Mouse (Mus musculus) heart, embryonic 11.5 days (tissue): ENCODE measurements around the gene Gm20388. TPM values are rescaled to one million over a fixed set of nuclear protein-coding genes. Genes with fewer than 3 reads are reported as not detected.

ENCODE experiments used
- ATAC-seq: fragments of 200-750 bp; cut with Nextera tagmentation; replicated peaks from 2 replicates; pipeline ENCODE4 v1.8.0; 2017; ENCODE audit warnings: moderate library complexity; ENCODE audit not compliant: insufficient number of reproducible peaks, low FRiP score, low TSS enrichment
- H3K27ac ChIP-seq: fragments of 300-500 bp; sonication (generic); 2 replicates; pipeline ENCODE4 v1.5.1; 2014; ENCODE audit warnings: mild to moderate bottlenecking, low read depth, low read length
- H3K27me3 ChIP-seq: fragments of 300-500 bp; sonication (generic); 2 replicates; pipeline ENCODE4 v1.6.1; 2014; ENCODE audit warnings: mild to moderate bottlenecking, low read length, mixed read lengths; ENCODE audit not compliant: control insufficient read depth, insufficient read depth
- H3K36me3 ChIP-seq: fragments of 300-500 bp; sonication (generic); 2 replicates; pipeline ENCODE4 v1.6.1; 2014; ENCODE audit warnings: mild to moderate bottlenecking, low read length, moderate library complexity, mixed read lengths; ENCODE audit not compliant: control insufficient read depth, insufficient read depth
- H3K4me1 ChIP-seq: fragments of 300-500 bp; sonication (generic); 2 replicates; pipeline ENCODE4 v1.6.1; 2014; ENCODE audit warnings: low read length; ENCODE audit not compliant: control insufficient read depth, insufficient read depth
- H3K4me2 ChIP-seq: fragments of 300-500 bp; sonication (generic); 2 replicates; pipeline ENCODE4 v1.6.1; 2014; ENCODE audit warnings: mild to moderate bottlenecking, moderate library complexity
- H3K4me3 ChIP-seq: fragments of 300-500 bp; sonication (generic); 2 replicates; pipeline ENCODE4 v1.5.1; 2014; ENCODE audit warnings: low read depth, low read length
- H3K9ac ChIP-seq: fragments of 300-500 bp; sonication (generic); 2 replicates; pipeline ENCODE4 v1.6.1; 2014; ENCODE audit warnings: mild to moderate bottlenecking, low read depth, low read length, moderate library complexity
- H3K9me3 ChIP-seq: fragments of 300-500 bp; sonication (generic); replicated peaks from 2 replicates; pipeline ENCODE4 v1.6.1; 2016; ENCODE audit warnings: low read length; ENCODE audit not compliant: control insufficient read depth
- whole genome bisulfite sequencing: fragments of 180-500 bp; shearing (Covaris S2); extraction: QIAGEN DNeasy Blood & Tissue Kit; methylation state at CpG from one replicate; pipeline ENCODE4 v1.1.7; 2014; ENCODE audit not compliant: insufficient replicate concordance; 5-methylcytosine and 5-hydroxymethylcytosine counted together
- polyA plus RNA-seq: library from polyadenylated mRNA; unstranded; fragments of >200 nt; fragmentation: Nextera tagmentation; extraction: Ambion mirVana; gene quantifications from 2 replicates; pipeline ENCODE4 v1.2.1, GENCODE M21; 2014

Gene Gm20388
- polyA plus RNA-seq, 1 experiment from 2014 or later, result 6.4 TPM

DNA sequence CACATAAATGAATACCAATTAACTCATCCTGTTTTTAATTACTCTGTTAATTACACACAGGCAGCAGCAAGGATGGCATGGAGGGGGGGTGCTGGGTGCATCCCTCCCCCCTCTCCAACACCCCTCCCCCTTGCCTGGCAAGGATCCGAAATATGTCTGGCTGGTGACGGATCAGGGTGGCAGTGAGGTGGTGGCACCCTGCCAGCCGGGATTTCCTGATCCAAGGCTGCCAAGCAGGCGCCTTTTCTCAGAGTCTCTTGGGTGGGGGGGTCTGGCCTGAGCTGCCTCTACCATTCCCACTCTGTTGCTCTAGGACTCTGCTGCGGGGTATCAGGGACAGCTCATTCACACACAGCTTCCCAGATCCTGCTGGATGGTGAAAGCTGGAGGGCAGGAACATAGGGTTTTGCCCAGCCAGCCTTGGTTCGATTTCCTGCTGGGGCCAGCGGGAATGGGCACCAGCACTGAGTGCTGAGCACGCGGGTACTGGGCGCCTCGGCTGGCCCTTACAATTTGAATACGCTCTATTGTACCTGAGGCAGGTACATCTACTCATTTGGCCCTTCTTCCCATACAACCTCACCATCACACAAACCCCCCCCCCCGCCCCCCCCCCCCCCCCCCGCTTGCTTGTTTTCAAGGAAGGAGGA is 2755.2 kb downstream of the Gm20388 start:
- Histone ChIP-seq H3K9ac (0 out of 2 replicates have a peak overlapping the region, but pooled peaks have one; percentile 30), H3K4me2 (no peak overlapping the region; the same call in 1 of the 2 replicates), H3K27me3 (0 out of 2 replicates have a peak, but pooled peaks cover 4% of the 10 kb centered on the region), H3K36me3 (no peaks in the 10 kb centered on the region), H3K4me3 (no peak overlapping the region), H3K9me3 (no peaks in the 10 kb centered on the region), H3K27ac (no peak overlapping the region), H3K4me1 (peaks cover 58% of the 10 kb centered on the region)
- ATAC-seq, result no peak
- 69% methylated on average over 12 of the region's 14 CpGs for WGBS

DNA sequence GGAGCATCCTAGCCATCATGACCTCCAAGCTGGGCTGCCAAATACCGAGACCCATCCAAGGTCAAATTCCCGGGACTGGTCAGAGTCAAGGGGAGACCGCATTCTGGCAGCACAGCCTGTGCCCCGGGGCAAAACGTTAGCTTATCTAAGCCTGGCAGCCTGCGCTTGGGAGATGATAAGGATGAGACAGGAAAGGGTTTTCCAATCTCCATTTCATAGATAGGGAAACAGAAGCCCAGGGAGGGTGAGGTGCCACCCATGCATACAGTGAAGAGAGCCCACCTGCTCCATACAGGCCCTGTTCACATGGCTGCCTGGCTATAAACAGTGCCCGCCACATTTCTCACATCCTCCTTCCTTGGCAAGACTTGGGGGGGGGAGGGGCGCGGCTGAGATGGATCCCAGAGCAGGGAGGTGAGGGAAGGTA is 2755.7 kb downstream of the Gm20388 start:
- peaks cover 52% of the 10 kb centered on the region for H3K4me1 ChIP-seq
- peak overlapping the region; percentile 31 for H3K4me2 ChIP-seq
- no peaks in the 10 kb centered on the region for H3K9me3 ChIP-seq
- ATAC-seq, result no peak
- H3K9ac ChIP-seq, result no peak overlapping the region
- no peak overlapping the region for H3K27ac ChIP-seq
- H3K36me3 ChIP-seq, result no peaks in the 10 kb centered on the region
- H3K27me3 ChIP-seq, result peaks cover 6% of the 10 kb centered on the region; the same call in 1 of the 2 replicates
- WGBS, result 16% methylated on average over 9 of the region's 9 CpGs
- H3K4me3 ChIP-seq, result no peak overlapping the region

DNA sequence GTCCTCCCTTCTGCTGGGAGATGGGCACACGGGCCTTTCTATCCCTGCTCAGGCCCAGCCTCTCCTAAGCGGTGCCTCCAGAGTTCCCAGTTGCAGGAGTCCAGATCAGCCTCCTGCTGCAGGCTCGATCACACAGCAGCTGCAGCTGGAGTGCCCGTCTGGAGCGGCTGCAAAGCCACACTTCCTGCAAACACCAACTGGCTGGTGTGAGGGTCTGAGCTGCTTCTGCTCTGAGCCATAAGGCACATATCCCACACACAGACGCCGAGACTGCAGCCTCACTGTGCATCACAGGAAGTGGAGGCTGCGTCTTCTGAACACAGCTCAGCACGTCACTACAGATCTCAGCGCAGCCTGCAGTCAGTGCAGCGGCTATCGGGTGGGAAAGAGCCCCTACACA is 2756.2 kb downstream of the Gm20388 start:
- 34% methylated on average over 12 of the region's 12 CpGs for WGBS
- ATAC-seq, result no peak
- Histone ChIP-seq H3K27ac (peak overlapping the region; percentile 46; the same call in 1 of the 2 replicates), H3K9me3 (no peaks in the 10 kb centered on the region), H3K27me3 (peaks cover 7% of the 10 kb centered on the region; the same call in 1 of the 2 replicates), H3K4me1 (peaks cover 47% of the 10 kb centered on the region), H3K36me3 (no peaks in the 10 kb centered on the region), H3K4me3 (no peak overlapping the region), H3K9ac (no peak overlapping the region), H3K4me2 (peak overlapping the region; percentile 31)

GRCm38 (mm10) chr8:122667854-122668253 is 2757.2 kb downstream of the Gm20388 start:
- H3K4me3 ChIP-seq, result no peak overlapping the region
- H3K27me3 ChIP-seq, result peaks cover 9% of the 10 kb centered on the region; the same call in 1 of the 2 replicates
- 70% methylated on average over 11 of the region's 11 CpGs for WGBS
- no peak overlapping the region for H3K27ac ChIP-seq
- no peak overlapping the region for H3K4me2 ChIP-seq
- H3K4me1 ChIP-seq, result peaks cover 46% of the 10 kb centered on the region
- H3K9me3 ChIP-seq, result no peaks in the 10 kb centered on the region
- no peak for ATAC-seq
- no peaks in the 10 kb centered on the region for H3K36me3 ChIP-seq
- H3K9ac ChIP-seq, result no peak overlapping the region

GRCm38 (mm10) chr8:122669370-122669769 is 2758.7 kb downstream of the Gm20388 start:
- Histone ChIP-seq H3K36me3 (no peaks in the 10 kb centered on the region), H3K27me3 (peaks cover 16% of the 10 kb centered on the region), H3K9ac (peak overlapping the region; percentile 19; the same call in 1 of the 2 replicates), H3K4me2 (no peak overlapping the region), H3K4me1 (peaks cover 46% of the 10 kb centered on the region), H3K9me3 (no peaks in the 10 kb centered on the region), H3K27ac (no peak overlapping the region), H3K4me3 (no peak overlapping the region)
- ATAC-seq, result no peak
- 30% methylated on average over 5 of the region's 5 CpGs for WGBS

- Histone ChIP-seq H3K9ac (no peak overlapping the region), H3K27me3 (peaks cover 16% of the 10 kb centered on the region), H3K9me3 (no peaks in the 10 kb centered on the region), H3K27ac (no peak overlapping the region), H3K4me3 (no peak overlapping the region), H3K4me2 (0 out of 2 replicates have a peak overlapping the region, but pooled peaks have one; percentile 7), H3K4me1 (peaks cover 42% of the 10 kb centered on the region), H3K36me3 (no peaks in the 10 kb centered on the region)
- WGBS, result 37% methylated on average over 11 of the region's 11 CpGs
- no peak for ATAC-seq
Measured at GRCm38 (mm10) chr8:122670001-122670400, 2759.4 kb downstream of the Gm20388 start.

DNA sequence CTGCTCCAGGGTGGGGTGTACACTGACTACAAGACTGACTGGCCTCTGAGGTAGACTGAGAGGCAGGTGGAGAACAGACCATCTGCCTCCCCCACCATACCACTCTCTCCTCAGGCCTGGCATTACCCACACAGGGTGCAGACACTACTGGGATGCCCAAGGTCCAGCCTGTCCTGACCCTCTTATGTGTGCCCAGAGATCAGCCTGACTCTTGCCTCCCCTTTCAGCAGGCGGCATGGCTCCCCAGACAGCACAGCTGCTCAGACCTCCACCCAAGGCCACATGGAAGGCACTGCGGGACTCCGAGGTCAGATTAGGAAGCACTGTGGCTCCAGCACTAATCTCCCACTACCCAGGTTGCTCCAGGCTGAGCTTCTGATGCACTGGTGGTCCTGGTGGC is 2760.1 kb downstream of the Gm20388 start:
- Histone ChIP-seq H3K4me2 (no peak overlapping the region), H3K9ac (no peak overlapping the region), H3K9me3 (no peaks in the 10 kb centered on the region), H3K4me1 (peaks cover 35% of the 10 kb centered on the region), H3K27me3 (peaks cover 23% of the 10 kb centered on the region), H3K27ac (no peak overlapping the region), H3K36me3 (no peaks in the 10 kb centered on the region), H3K4me3 (no peak overlapping the region)
- 63% methylated on average over 3 of the region's 3 CpGs for WGBS
- no peak for ATAC-seq

GRCm38 (mm10) chr8:122671894-122672293 is 2761.3 kb downstream of the Gm20388 start:
- ATAC-seq, result no peak
- H3K27me3 ChIP-seq, result peaks cover 33% of the 10 kb centered on the region
- no peak overlapping the region for H3K27ac ChIP-seq
- H3K4me2 ChIP-seq, result no peak overlapping the region
- WGBS, result 71% methylated on average over 6 of the region's 6 CpGs
- no peak overlapping the region for H3K9ac ChIP-seq
- H3K36me3 ChIP-seq, result no peaks in the 10 kb centered on the region
- H3K9me3 ChIP-seq, result no peaks in the 10 kb centered on the region
- peaks cover 24% of the 10 kb centered on the region for H3K4me1 ChIP-seq
- H3K4me3 ChIP-seq, result no peak overlapping the region

DNA sequence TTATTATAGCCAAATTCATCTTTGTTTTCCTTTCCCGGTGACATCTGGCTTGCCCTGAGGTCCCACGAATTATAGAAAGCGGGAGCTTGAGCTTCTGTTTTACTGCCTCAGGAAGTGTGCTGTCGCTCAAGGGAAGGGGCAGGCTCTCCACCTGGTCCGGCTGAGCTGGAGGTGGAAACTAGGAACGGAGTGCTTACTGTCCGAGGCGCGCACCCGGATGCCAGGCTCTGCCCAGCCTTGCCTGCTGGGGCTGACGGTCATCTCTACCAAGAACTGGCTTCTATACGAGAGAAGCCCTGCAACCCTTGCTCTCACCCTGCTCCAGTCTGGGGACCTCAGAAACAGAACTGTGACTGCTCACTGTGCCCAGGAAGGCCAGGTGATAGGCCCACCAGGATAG is 2763.3 kb downstream of the Gm20388 start:
- Histone ChIP-seq H3K4me3 (no peak overlapping the region), H3K4me2 (no peak overlapping the region), H3K9ac (no peak overlapping the region), H3K27me3 (peaks cover 48% of the 10 kb centered on the region), H3K9me3 (no peaks in the 10 kb centered on the region), H3K27ac (no peak overlapping the region), H3K4me1 (peaks cover 23% of the 10 kb centered on the region), H3K36me3 (no peaks in the 10 kb centered on the region)
- WGBS, result 87% methylated on average over 12 of the region's 12 CpGs
- no peak for ATAC-seq
